10 mouse cellular contexts compared by ENCODE assay signal in genomic region chr19:45472691-45473520, GRCm38 (mm10).
A peak's percentile ranks its signal among the peaks of the same experiment; 100 is the strongest.
DNase-seq lines count a peak whose midpoint lies in the region; ATAC-seq and TF ChIP-seq lines count a peak whose summit lies in the region.
"Had no signal": no experiment of that assay in that cellular context is flagged by ENCODE, and none has a peak within 500 bp of the region (broad histone marks: within the 10 kb centered on the region; RNA-seq: fewer than 3 reads in every experiment).

No protein-coding gene starts in this region.

- intact Hi-C loops in left cerebral cortex, postnatal 14 days (cut with DNase I) = no loop called here

- H3K4me3 ChIP-seq in hindbrain, postnatal 0 days (ENCODE audit: low read length) = no peak overlapping the region
- no peak overlapping the region for H3K4me3 ChIP-seq in hindbrain, embryonic 12.5 days
- H3K4me3 ChIP-seq in bone marrow, adult 2 months (replicated peaks; ENCODE audit: control insufficient read depth, low read depth, low read length) = peak overlapping the region; percentile 58
- no peak overlapping the region for H3K4me3 ChIP-seq in heart, embryonic 12.5 days
- H3K4me3 ChIP-seq: heart, adult 2 months had no signal

- DNase-seq in hindbrain, postnatal 0 days (ENCODE audit: low spot score) = peak; percentile 70
- DNase-seq in CD4-positive helper T cell, adult 2 months (ENCODE audit: low read depth, low spot score) = peak; percentile 39
- peak; percentile 45 to 56 for DNase-seq in left cerebral cortex, postnatal 14 days (ENCODE audit: low spot score in 2 of 2)
- DNase-seq in spleen, postnatal 36 days (ENCODE audit: low spot score in 2 of 2) = peak; percentile 72 to 76
- no peak for DNase-seq in kidney, adult 18-20 months

- no peak for ATAC-seq in hindbrain, postnatal 0 days
- ATAC-seq in hindbrain, embryonic 12.5 days (ENCODE audit: low FRiP score) = no peak
- no peak for ATAC-seq in heart, embryonic 12.5 days (ENCODE audit: insufficient number of reproducible peaks, low FRiP score)

- TF ChIP-seq POLR2A in bone marrow, adult 2 months (IDR thresholded peaks at IDR 0.05; ENCODE audit: borderline replicate concordance, control insufficient read depth, low read depth, low read length) = no peak

- H3K9me3 ChIP-seq in hindbrain, postnatal 0 days (ENCODE audit: low read length) = no peaks in the 10 kb centered on the region
- H3K9me3 ChIP-seq in hindbrain, embryonic 12.5 days (replicated peaks) = no peaks in the 10 kb centered on the region
- H3K9me3 ChIP-seq in heart, embryonic 12.5 days (replicated peaks) = no peaks in the 10 kb centered on the region

- H3K4me2 ChIP-seq in hindbrain, postnatal 0 days (ENCODE audit: low read depth, low read length) = no peak overlapping the region
- no peak overlapping the region for H3K4me2 ChIP-seq in hindbrain, embryonic 12.5 days (replicated peaks)
- no peak overlapping the region for H3K4me2 ChIP-seq in heart, embryonic 12.5 days

- H3K27me3 ChIP-seq in hindbrain, postnatal 0 days (ENCODE audit: insufficient read depth, low read length) = no peaks in the 10 kb centered on the region
- H3K27me3 ChIP-seq in hindbrain, embryonic 12.5 days = no peaks in the 10 kb centered on the region
- H3K27me3 ChIP-seq in heart, embryonic 12.5 days (replicated peaks) = no peaks in the 10 kb centered on the region

- 34% methylated on average over 11 of the region's 11 CpGs for WGBS in hindbrain, postnatal 0 days
- 56% methylated on average over 11 of the region's 11 CpGs for WGBS in hindbrain, embryonic 12.5 days
- 25% methylated on average over 11 of the region's 11 CpGs for WGBS in bone marrow, adult 2 months
- WGBS in heart, embryonic 12.5 days = 80% methylated on average over 11 of the region's 11 CpGs

- H3K9ac ChIP-seq in hindbrain, postnatal 0 days (replicated peaks; ENCODE audit: low read length) = no peak overlapping the region
- no peak overlapping the region for H3K9ac ChIP-seq in hindbrain, embryonic 12.5 days
- no peak overlapping the region for H3K9ac ChIP-seq in heart, embryonic 12.5 days
- H3K9ac ChIP-seq: liver, embryonic 14.5 days had no signal

- H3K4me1 ChIP-seq in hindbrain, postnatal 0 days (ENCODE audit: insufficient read depth, low read length) = peaks cover 20% of the 10 kb centered on the region
- H3K4me1 ChIP-seq in hindbrain, embryonic 12.5 days = peaks cover 29% of the 10 kb centered on the region
- peaks cover 7% of the 10 kb centered on the region for H3K4me1 ChIP-seq in bone marrow, adult 2 months (ENCODE audit: control insufficient read depth, insufficient read depth, low read length)
- H3K4me1 ChIP-seq in heart, embryonic 12.5 days (replicated peaks) = no peaks in the 10 kb centered on the region; the same call in none of the 2 replicates

- no peaks in the 10 kb centered on the region for H3K36me3 ChIP-seq in hindbrain, postnatal 0 days (ENCODE audit: insufficient read depth, low read length)
- H3K36me3 ChIP-seq in hindbrain, embryonic 12.5 days = peaks cover 2% of the 10 kb centered on the region; the same call in 1 of the 2 replicates
- H3K36me3 ChIP-seq in heart, embryonic 12.5 days = peaks cover 4% of the 10 kb centered on the region

- H3K27ac ChIP-seq in hindbrain, postnatal 0 days = no peak overlapping the region
- H3K27ac ChIP-seq in hindbrain, embryonic 12.5 days = no peak overlapping the region
- peak overlapping the region; percentile 81 for H3K27ac ChIP-seq in bone marrow, adult 2 months (ENCODE audit: control insufficient read depth, insufficient read depth, low read depth, low read length, poor library complexity)
- no peak overlapping the region for H3K27ac ChIP-seq in heart, embryonic 12.5 days (ENCODE audit: poor library complexity, severe bottlenecking)
- H3K27ac ChIP-seq: heart, adult 2 months; liver, embryonic 14.5 days had no signal

- TF ChIP-seq CTCF in hindbrain, postnatal 0 days (IDR thresholded peaks at IDR 0.05; ENCODE audit: low read depth) = no peak
- TF ChIP-seq CTCF in bone marrow, adult 2 months (IDR thresholded peaks at IDR 0.05; ENCODE audit: control insufficient read depth, insufficient read depth, low read length) = no peak
